Mouse (Mus musculus) lung, postnatal 0 days (tissue): ENCODE results near the gene Nupl1. TPM values are rescaled to one million over a fixed set of nuclear protein-coding genes. Genes with fewer than 3 reads are reported as not detected.
A peak's percentile ranks its signal among the peaks of the same experiment; 100 is the strongest.

Source experiments
- ATAC-seq: fragments of 200-750 bp; cut with Nextera tagmentation; 2 replicates; pipeline ENCODE4 v1.8.0; 2017; ENCODE audit warnings: moderate library complexity
- DNase-seq: peaks from one replicate; pipeline ENCODE4 v3.0.0-alpha.2; 2016; ENCODE audit warnings: low spot score
- H3K27ac ChIP-seq: fragments of 300-500 bp; sonication (generic); 2 replicates; pipeline ENCODE4 v1.5.1; 2014; ENCODE audit warnings: antibody characterized with exemption, mild to moderate bottlenecking, low read length, mixed read lengths
- H3K27me3 ChIP-seq: fragments of 300-500 bp; sonication (generic); replicated peaks from 2 replicates; pipeline ENCODE4 v1.6.1; 2014; ENCODE audit warnings: low read length, mixed read lengths; ENCODE audit not compliant: insufficient read depth
- H3K36me3 ChIP-seq: fragments of 300-500 bp; sonication (generic); 2 replicates; pipeline ENCODE4 v1.6.1; 2014; ENCODE audit warnings: low read length, mixed read lengths; ENCODE audit not compliant: insufficient read depth
- H3K4me1 ChIP-seq: fragments of 300-500 bp; sonication (generic); 2 replicates; pipeline ENCODE4 v1.6.1; 2014; ENCODE audit warnings: antibody characterized with exemption, low read depth, low read length, mixed read lengths; ENCODE audit not compliant: insufficient read depth
- H3K4me2 ChIP-seq: fragments of 300-500 bp; sonication (generic); replicated peaks from 2 replicates; pipeline ENCODE4 v1.6.1; 2014; ENCODE audit warnings: low read depth, mild to moderate bottlenecking, low read length, moderate library complexity, mixed read lengths
- H3K4me3 ChIP-seq: fragments of 300-500 bp; sonication (generic); 2 replicates; pipeline ENCODE4 v1.5.1; 2014; ENCODE audit warnings: low read depth, low read length
- H3K9ac ChIP-seq: fragments of 300-500 bp; sonication (generic); replicated peaks from 2 replicates; pipeline ENCODE4 v1.6.1; 2014; ENCODE audit warnings: low read depth, mild to moderate bottlenecking
- H3K9me3 ChIP-seq: fragments of 300-500 bp; sonication (generic); 2 replicates; pipeline ENCODE4 v1.6.1; 2016; ENCODE audit warnings: low read length, mixed read lengths
- CTCF ChIP-seq: IDR thresholded peaks from 2 replicates; pipeline ENCODE4 v1.5.1; 2016; ENCODE audit warnings: antibody characterized with exemption, mild to moderate bottlenecking
- EP300 ChIP-seq: IDR thresholded peaks from 2 replicates; pipeline ENCODE4 v1.6.1; 2016; ENCODE audit warnings: antibody characterized with exemption, mild to moderate bottlenecking, control low read depth
- WGBS: fragments of 180-500 bp; shearing (Covaris S2); extraction: QIAGEN DNeasy Blood & Tissue Kit; methylation state at CpG from one replicate; pipeline ENCODE4 v1.1.7; 2014; 5-methylcytosine and 5-hydroxymethylcytosine counted together
- polyA plus RNA-seq: library from polyadenylated mRNA; unstranded; fragments of >200 nt; fragmentation: Nextera tagmentation; extraction: Ambion mirVana; gene quantifications from 2 replicates; pipeline ENCODE4 v1.2.1, GENCODE M21; 2015

Nupl1 gene
- polyA plus RNA-seq = not detected in 2 replicates

DNA sequence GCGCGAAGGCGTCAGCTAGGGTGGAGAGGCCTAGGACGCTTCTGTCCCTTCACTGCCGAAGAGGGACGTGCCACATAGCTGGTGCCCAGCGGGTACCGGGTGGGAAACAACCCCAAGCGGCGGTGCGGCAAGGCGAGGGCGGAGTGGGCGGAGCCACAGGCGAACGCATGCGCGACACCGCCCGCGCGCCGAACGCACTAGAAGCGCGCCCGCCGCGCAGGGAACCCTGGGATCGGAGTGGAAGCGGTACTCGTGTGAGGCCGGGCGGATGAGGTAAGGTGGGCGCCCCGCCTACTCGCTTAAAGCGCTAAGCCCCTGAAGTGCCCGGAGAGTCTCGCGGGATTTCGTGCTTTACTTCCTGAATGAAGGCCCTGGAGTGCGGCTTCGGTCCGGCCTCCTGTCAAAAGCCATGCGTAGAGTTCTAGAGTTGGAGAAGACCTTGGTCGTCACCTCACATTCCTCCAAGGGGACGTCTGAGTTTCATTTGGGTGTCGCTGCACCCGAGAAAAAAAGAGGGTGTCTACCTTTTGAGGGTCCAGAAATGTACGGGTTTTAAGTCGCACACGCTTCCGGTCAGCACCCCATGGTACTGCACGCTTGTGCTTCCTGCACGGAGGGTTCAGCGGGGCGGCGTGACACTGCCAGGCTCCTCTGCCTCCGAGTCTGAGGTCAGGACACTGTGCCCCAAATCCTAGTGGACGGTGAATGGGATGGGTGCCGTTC, at the start of gene Nupl1, which contains the start of gene Gm49336:
TSS of gene Nupl1 (minus strand) at position 151 of the 723 bp plus-strand sequence.
TSS of gene Gm49336 (minus strand) at position 227 of the 723 bp plus-strand sequence.
- H3K4me1 ChIP-seq = peaks cover 3% of the 10 kb centered on the region; the same call in 1 of the 2 replicates
- no peaks in the 10 kb centered on the region for H3K27me3 ChIP-seq
- ATAC-seq (peak; percentile 100), DNase-seq (peak; percentile 100)
- peak; percentile 87 for TF ChIP-seq EP300
- no peak; the same call in 1 of the 2 replicates for TF ChIP-seq CTCF
- H3K27ac ChIP-seq = peak within 1 kb of the TSS; percentile 93
- no peaks in the 10 kb centered on the region for H3K36me3 ChIP-seq
- peak within 1 kb of the TSS; percentile 80 for H3K4me2 ChIP-seq
- peak within 1 kb of the TSS; percentile 76 for H3K4me3 ChIP-seq
- peak within 1 kb of the TSS; percentile 91 for H3K9ac ChIP-seq
- no peaks in the 10 kb centered on the region for H3K9me3 ChIP-seq
- under 1% methylated on average over 61 of the region's 62 CpGs for WGBS

DNA sequence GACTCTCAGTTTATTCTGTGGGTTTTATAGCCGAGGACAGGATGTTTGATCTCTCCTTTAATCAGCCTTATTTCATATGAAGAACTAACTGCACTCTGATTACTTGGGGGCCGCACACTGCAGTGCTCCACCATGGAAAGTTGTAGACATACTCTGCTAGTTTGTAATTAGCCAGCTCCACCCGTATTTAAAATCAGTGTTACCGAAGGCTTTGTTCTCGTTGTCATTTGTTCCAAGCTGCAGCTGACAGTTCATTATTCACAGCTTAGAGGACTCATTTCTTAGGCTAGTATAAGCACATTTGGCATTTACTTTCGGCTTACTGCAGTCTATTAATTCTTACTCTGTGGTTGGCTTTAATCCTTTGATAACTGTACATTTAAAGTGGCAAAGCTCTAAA, 49.8 kb upstream of the Nupl1 start:
- no peak overlapping the region for H3K27ac ChIP-seq
- no peaks in the 10 kb centered on the region for H3K4me1 ChIP-seq
- ATAC-seq (no peak), DNase-seq (no peak)
- H3K9ac ChIP-seq = no peak overlapping the region
- 64% methylated on average over 6 of the region's 6 CpGs for WGBS
- H3K27me3 ChIP-seq = no peaks in the 10 kb centered on the region
- H3K9me3 ChIP-seq = no peaks in the 10 kb centered on the region
- H3K4me3 ChIP-seq = no peak overlapping the region
- H3K4me2 ChIP-seq = no peak overlapping the region
- no peak for TF ChIP-seq EP300
- no peak for TF ChIP-seq CTCF
- H3K36me3 ChIP-seq = peaks cover 11% of the 10 kb centered on the region

DNA sequence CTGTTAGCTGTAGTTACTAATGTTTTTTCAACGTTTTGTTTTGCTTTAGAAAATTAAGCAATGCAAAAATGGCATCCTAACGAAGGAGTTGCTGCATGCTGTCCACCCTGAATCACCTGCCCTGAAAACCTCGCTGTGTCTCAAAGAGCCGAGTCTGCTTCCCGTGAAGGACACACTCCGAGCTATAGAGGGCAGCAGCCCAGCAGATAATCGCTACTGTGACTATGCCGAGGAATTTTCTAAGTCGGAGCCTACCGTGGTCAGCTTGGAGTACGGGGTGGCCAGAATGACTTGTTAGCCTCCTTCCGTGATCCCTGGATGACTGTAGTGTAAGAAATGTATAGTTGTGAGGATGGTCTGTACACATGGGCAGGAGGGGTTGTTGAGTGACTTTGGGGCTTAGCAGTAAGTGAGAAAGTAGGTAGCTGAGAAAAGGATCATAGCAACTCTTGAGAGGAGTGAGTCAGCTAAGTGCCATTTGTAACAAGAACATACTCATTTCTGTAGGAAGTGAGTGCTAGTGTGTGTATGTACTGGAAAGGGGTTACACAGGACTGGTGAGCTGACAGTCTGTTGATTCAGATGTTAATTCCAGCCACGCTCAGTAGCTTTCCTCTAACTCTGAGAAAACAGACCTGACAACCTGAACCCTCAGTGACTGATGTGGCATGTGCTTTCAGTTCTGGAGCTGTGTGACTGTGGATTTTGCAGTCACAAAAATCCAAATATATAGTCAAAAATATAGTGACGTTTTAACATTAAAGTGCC, 49.2 kb upstream of the Nupl1 start:
- Histone ChIP-seq H3K27ac (no peak overlapping the region), H3K4me1 (no peaks in the 10 kb centered on the region), H3K27me3 (no peaks in the 10 kb centered on the region), H3K9ac (no peak overlapping the region), H3K4me2 (no peak overlapping the region), H3K4me3 (no peak overlapping the region), H3K36me3 (peaks cover 11% of the 10 kb centered on the region), H3K9me3 (no peaks in the 10 kb centered on the region)
- TF ChIP-seq EP300 (no peak), CTCF (peak; percentile 25)
- ATAC-seq (no peak), DNase-seq (no peak)
- WGBS = 75% methylated on average over 14 of the region's 14 CpGs

DNA sequence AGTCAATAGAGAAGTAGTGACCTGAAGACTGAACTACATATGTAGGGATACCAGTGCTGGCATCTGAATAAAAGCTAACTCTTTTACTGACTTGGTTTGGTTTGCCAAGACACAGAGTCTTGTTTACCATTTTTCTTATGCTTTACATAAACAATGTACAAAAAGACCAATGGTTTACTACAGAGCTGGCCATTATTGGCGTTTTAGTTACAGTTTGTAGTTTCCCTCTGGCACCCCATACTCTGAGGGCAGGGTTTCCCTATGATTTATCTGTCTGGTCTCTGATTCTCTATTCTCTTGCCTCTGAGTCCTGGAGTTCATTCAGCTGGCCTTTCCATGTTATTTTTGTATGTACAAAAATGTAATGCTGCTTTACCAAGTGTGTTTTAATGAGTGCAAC, 44.3 kb upstream of the Nupl1 start:
- Histone ChIP-seq H3K27me3 (no peaks in the 10 kb centered on the region), H3K36me3 (peaks cover 18% of the 10 kb centered on the region), H3K4me1 (no peaks in the 10 kb centered on the region), H3K9ac (no peak overlapping the region), H3K4me2 (no peak overlapping the region), H3K27ac (no peak overlapping the region), H3K9me3 (no peaks in the 10 kb centered on the region), H3K4me3 (no peak overlapping the region)
- no peak for TF ChIP-seq CTCF
- ATAC-seq (no peak), DNase-seq (no peak)
- 31% methylated on average over 1 of the region's 1 CpGs for WGBS

DNA sequence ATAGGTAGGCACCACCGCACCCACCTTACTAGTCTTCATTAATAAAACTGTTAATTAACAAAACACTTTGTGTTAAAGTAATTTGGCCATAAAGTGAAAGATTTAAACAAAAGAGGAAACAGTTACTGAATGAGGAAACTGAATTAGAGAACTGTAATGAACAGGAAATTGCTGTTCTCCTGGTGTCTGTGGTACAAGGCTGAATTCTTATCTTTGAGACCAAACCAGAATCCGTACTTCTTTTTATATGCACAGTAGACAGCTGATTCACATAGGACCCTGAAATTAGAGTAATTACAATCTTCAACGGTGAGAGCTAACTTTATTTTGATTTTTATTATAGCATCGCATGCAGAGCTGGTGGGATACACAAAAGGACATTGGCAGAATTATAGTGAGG, 39.1 kb upstream of the Nupl1 start:
- Histone ChIP-seq H3K4me1 (no peaks in the 10 kb centered on the region), H3K9me3 (no peaks in the 10 kb centered on the region), H3K27ac (no peak overlapping the region), H3K9ac (no peak overlapping the region), H3K27me3 (no peaks in the 10 kb centered on the region), H3K4me3 (no peak overlapping the region), H3K4me2 (no peak overlapping the region), H3K36me3 (peaks cover 27% of the 10 kb centered on the region)
- DNase-seq (no peak), ATAC-seq (no peak)
- no peak for TF ChIP-seq EP300
- no peak for TF ChIP-seq CTCF
- 91% methylated on average over 4 of the region's 4 CpGs for WGBS

DNA sequence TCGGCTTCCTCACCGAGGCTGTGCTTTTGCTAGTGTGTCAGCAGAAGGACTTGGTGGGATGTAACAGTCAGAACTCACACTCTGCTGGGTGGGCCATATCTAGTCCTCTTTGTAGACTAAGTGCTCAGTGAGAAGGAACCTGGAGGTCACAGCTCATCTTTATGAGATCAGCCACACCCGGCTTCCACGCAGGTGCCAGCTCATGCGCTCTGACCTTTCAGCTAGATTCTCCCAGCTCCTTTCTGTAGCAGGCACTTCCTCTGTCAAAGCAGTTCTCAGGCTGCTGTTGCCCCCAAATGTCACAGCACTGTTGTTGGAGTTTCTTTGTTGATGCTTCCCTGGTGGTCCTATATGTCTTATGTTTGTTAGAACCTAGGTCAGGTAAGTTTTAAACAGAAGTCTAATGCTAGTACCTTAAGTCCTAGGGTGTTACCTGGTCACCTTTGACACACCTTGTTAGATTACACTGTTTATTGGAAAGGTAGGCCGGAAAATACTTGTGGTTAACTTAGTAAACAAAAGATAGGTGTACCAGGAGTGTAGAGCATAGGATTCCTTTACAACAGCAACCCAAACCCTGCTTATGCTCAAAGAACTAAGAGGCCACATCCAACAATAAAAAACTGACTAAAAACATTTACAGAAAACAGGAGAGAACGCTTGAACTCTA, 35.1 kb upstream of the Nupl1 start:
- DNase-seq (no peak), ATAC-seq (no peak)
- 79% methylated on average over 7 of the region's 7 CpGs for WGBS
- no peak overlapping the region for H3K4me3 ChIP-seq
- no peaks in the 10 kb centered on the region for H3K27me3 ChIP-seq
- no peak overlapping the region for H3K27ac ChIP-seq
- H3K36me3 ChIP-seq = peaks cover 32% of the 10 kb centered on the region
- no peak overlapping the region for H3K9ac ChIP-seq
- H3K9me3 ChIP-seq = no peaks in the 10 kb centered on the region
- H3K4me1 ChIP-seq = no peaks in the 10 kb centered on the region
- no peak for TF ChIP-seq EP300
- H3K4me2 ChIP-seq = no peak overlapping the region
